Mouse (Mus musculus) B cell, adult 2 months (primary cell): ENCODE results near the gene Kcna2.
A peak's percentile ranks its signal among the peaks of the same experiment; 100 is the strongest.

Source experiments
- DNase-seq, 2 experiments: peaks; one replicate each; pipeline ENCODE4 v3.0.0; 2022

The Kcna2 gene

GRCm38 (mm10) chr3:107103041-107103440 is 2.1 kb downstream of the Kcna2 start:
- no peak for DNase-seq

- DNase-seq: no peak
Measured at GRCm38 (mm10) chr3:107103462-107103861, 2.5 kb downstream of the Kcna2 start.

- DNase-seq: no peak
Measured at GRCm38 (mm10) chr3:107105986-107106385, 5.0 kb downstream of the Kcna2 start.

GRCm38 (mm10) chr3:107112498-107112897 is 11.6 kb downstream of the Kcna2 start:
- no peak for DNase-seq

GRCm38 (mm10) chr3:107112932-107113659 is 12.2 kb downstream of the Kcna2 start:
- DNase-seq: no peak

GRCm38 (mm10) chr3:107113771-107114737 is 13.1 kb downstream of the Kcna2 start:
- DNase-seq: no peak

GRCm38 (mm10) chr3:107114941-107115340 is 14.0 kb downstream of the Kcna2 start:
- DNase-seq: no peak

- no peak for DNase-seq
Measured at GRCm38 (mm10) chr3:107115746-107116145, 14.8 kb downstream of the Kcna2 start.

- DNase-seq: no peak
Measured at GRCm38 (mm10) chr3:107119864-107120564, 19.1 kb downstream of the Kcna2 start.

- no peak for DNase-seq
Measured at GRCm38 (mm10) chr3:107122306-107122705, 21.4 kb downstream of the Kcna2 start.

- no peak for DNase-seq
Measured at GRCm38 (mm10) chr3:107127667-107128066, 26.7 kb downstream of the Kcna2 start.

GRCm38 (mm10) chr3:107128421-107128820 is 27.5 kb downstream of the Kcna2 start:
- no peak for DNase-seq

- no peak for DNase-seq
Measured at GRCm38 (mm10) chr3:107129251-107129650, 28.3 kb downstream of the Kcna2 start.

- DNase-seq: no peak
Measured at GRCm38 (mm10) chr3:107130661-107131326, 29.8 kb downstream of the Kcna2 start.

GRCm38 (mm10) chr3:107131846-107132245 is 30.9 kb downstream of the Kcna2 start:
- DNase-seq: no peak

- no peak for DNase-seq
Measured at GRCm38 (mm10) chr3:107132651-107133050, 31.7 kb downstream of the Kcna2 start.

GRCm38 (mm10) chr3:107134457-107134856 is 33.5 kb downstream of the Kcna2 start:
- no peak for DNase-seq

GRCm38 (mm10) chr3:107147126-107147525 is 46.2 kb downstream of the Kcna2 start:
- no peak for DNase-seq

- peak; percentile 59 to 60 for DNase-seq
Measured at GRCm38 (mm10) chr3:107149006-107149405, 48.1 kb downstream of the Kcna2 start.

GRCm38 (mm10) chr3:107150469-107150868 is 49.5 kb downstream of the Kcna2 start:
- DNase-seq: no peak

- no peak for DNase-seq
Measured at GRCm38 (mm10) chr3:107150872-107151540, 50.1 kb downstream of the Kcna2 start.
